Mouse (Mus musculus) kidney, adult 2 months (tissue): ENCODE results near the gene Tuba1c.

Experiments
- CTCF ChIP-seq: fragments of 200-500 bp; conservative IDR thresholded peaks from 2 replicates; pipeline ENCODE4 v1.5.1; 2011; ENCODE audit warnings: low read depth, mild to moderate bottlenecking, control low read depth, low read length, moderate library complexity, mixed read lengths; ENCODE audit not compliant: insufficient read depth, insufficient read length
- POLR2A ChIP-seq: fragments of 200-500 bp; IDR thresholded peaks from one replicate; pipeline ENCODE4 v1.6.1; 2011; ENCODE audit warnings: low read depth, low read length, control low read depth

- TF ChIP-seq CTCF (no peak), POLR2A (no peak)
These were observed 18.8 kb upstream of the Tuba1c start for GRCm38 (mm10) chr15:99010896-99011295.
